Mouse (Mus musculus) brown adipose tissue, adult 24 weeks (tissue): ENCODE results near the gene 1700023F06Rik. TPM values are rescaled to one million over a fixed set of nuclear protein-coding genes. Genes with fewer than 3 reads are reported as not detected.
A peak's percentile ranks its signal among the peaks of the same experiment; 100 is the strongest.

ENCODE experiments used
- H3K27ac ChIP-seq: fragments of 200-500 bp; replicated peaks from 2 replicates; pipeline ENCODE4 v1.5.1; 2012; ENCODE audit warnings: low read depth, mild to moderate bottlenecking, low read length
- H3K4me1 ChIP-seq: fragments of 200-500 bp; 2 replicates; pipeline ENCODE4 v1.6.1; 2012; ENCODE audit warnings: low read length, mixed read lengths; ENCODE audit not compliant: control insufficient read depth, insufficient read depth, insufficient read length
- H3K4me3 ChIP-seq: fragments of 200-500 bp; 2 replicates; pipeline ENCODE4 v1.5.1; 2012; ENCODE audit warnings: low read depth, mild to moderate bottlenecking, low read length, moderate library complexity; ENCODE audit not compliant: insufficient read depth
- polyA plus RNA-seq: library from polyadenylated mRNA; stranded (reverse); fragments of >200 nt; gene quantifications from 2 replicates; pipeline ENCODE4 v1.2.4, GENCODE M21; 2012; ENCODE audit not compliant: missing spikeins, insufficient read depth, insufficient read length

Gene 1700023F06Rik
- not detected in 2 replicates for polyA plus RNA-seq

DNA sequence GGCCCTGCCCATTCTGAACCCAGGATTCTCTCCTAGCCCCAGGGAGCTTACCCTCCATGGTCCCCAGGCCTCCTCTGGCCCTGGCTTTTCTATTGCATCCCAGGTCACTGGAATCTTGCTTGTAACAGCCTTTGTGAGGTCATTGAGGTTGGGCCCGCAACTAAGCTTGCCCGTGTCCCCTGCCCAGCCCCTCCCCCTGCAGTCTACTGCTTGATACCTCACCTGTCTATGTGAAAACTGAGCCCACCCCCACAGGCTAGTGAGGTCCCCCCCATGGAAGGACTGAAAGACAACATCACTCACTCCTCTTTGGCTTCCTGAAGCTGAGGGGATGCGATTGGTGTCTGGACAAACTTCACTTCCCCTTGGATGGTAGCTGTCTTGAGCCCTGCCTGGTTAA lies at the start of gene 1700023F06Rik:
Gene 1700023F06Rik, minus strand, starts transcription at position 101 of the 400 bp plus-strand sequence.
- H3K27ac ChIP-seq = no peak within 1 kb of the TSS
- H3K4me1 ChIP-seq = no peaks in the 10 kb centered on the region
- no peak within 1 kb of the TSS for H3K4me3 ChIP-seq

DNA sequence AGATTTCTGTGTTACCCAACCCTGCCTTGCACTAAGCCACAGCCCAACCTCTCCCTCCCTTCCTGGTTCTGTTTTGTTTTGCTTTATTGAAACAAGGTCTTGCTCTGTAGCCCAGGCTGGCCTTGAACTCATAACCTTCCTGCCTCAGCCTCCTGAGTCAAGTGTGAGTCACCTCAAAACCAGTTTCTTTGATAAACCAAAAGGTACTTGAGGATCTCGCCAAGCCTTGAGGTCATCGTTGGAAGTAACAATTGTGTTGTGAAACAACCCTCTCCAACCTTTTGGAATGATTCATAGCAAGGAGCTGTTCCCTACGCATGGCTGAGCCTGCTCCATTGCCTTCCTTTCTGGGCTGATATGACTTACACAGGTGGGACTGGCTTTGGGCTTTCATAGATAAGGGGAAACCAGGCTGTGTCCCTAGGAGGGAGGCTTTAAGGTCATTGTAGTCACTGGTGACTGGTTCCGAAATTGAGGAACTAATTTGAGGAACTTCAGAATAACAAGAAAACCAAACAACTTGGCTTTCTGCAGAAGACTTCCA lies 49.7 kb upstream of the 1700023F06Rik start:
- peak overlapping the region; percentile 57 for H3K27ac ChIP-seq
- peaks cover 16% of the 10 kb centered on the region for H3K4me1 ChIP-seq
- H3K4me3 ChIP-seq = no peak overlapping the region

DNA sequence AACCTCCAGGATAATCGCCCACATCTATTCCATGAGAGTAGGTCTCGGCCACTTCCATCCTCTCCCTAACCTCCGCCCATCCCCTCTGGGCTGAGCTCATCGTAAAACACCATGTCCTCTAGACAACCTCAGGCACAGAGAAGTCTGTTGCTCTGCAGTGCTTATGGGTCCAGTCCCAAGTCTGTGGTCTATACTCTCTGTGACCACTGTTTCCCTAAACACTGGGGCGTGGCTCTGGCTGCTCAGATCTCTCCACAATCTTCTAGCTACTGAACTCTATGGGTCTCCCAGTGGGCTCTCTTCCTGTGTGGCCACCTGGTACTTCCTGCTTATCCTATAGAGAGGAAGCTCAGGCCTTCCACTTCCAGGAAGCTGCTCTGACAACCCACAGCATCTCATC lies 45.2 kb upstream of the 1700023F06Rik start:
- no peak overlapping the region for H3K27ac ChIP-seq
- H3K4me3 ChIP-seq = no peak overlapping the region
- H3K4me1 ChIP-seq = peaks cover 11% of the 10 kb centered on the region; the same call in 1 of the 2 replicates

DNA sequence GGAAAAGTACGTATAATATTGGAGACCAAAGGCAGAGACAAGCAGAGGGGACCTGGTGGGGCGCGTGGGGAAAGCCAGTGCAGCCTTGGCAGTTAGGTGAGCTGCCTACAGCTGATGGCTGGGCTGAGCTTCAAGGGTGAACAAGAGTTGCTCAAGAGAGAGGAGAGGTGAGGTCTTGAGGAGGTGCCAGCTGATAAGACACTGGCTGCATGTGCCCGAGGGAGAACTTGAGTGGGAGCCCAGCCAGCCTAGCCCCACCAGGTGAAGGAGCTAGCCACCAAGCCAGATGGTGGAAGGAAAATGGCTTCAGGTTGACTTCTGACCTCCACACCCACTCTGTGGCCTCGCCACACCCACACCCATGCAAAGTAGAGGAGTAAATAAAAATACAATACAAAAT lies 44.0 kb upstream of the 1700023F06Rik start:
- peaks cover 14% of the 10 kb centered on the region; the same call in 1 of the 2 replicates for H3K4me1 ChIP-seq

DNA sequence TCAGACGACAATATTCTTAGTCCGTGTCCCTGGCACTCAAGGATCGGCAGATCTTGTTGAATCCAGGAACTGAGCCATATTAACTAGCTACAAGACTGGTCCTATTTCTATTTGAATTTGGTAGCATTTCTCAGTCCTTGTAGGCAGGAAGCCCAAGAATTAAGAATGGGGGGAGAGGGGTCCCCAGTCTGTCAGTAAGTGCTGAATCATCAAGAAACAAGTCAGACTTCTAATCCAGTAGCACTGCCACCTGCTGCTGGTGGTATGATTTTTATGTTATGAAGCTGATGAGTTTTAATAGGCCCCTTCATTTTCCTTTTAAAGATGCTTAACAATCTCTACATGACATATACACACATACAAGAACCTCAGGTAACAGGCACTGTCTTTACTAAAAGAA lies 42.0 kb upstream of the 1700023F06Rik start:
- no peak overlapping the region for H3K27ac ChIP-seq
- H3K4me1 ChIP-seq = peaks cover 28% of the 10 kb centered on the region
- no peak overlapping the region for H3K4me3 ChIP-seq

More for the DNA sequence above, 44.0 kb upstream of the 1700023F06Rik start:
- no peak overlapping the region for H3K4me3 ChIP-seq
- H3K27ac ChIP-seq = no peak overlapping the region

DNA sequence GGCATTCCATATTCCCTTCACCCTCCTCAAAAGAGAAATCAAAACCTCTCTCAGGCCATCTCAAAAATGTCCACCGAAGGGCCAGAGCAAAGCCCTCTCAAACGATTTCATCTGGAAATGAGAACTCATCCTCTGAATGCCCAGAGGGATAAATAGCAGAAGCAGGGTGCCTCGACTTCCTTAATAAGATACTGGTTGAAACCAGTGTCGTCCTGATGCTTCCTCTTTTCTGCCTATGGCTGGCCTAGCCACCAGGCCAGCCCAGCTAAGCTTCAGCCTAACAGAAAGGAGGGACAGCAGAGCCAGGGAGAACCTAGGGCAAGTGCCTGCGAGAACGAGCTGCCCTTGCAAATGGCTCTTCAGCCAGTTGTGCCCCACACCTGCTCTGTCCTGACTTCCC lies 41.2 kb upstream of the 1700023F06Rik start:
- H3K4me3 ChIP-seq = no peak overlapping the region
- peaks cover 29% of the 10 kb centered on the region for H3K4me1 ChIP-seq
- H3K27ac ChIP-seq = peak overlapping the region; percentile 69

DNA sequence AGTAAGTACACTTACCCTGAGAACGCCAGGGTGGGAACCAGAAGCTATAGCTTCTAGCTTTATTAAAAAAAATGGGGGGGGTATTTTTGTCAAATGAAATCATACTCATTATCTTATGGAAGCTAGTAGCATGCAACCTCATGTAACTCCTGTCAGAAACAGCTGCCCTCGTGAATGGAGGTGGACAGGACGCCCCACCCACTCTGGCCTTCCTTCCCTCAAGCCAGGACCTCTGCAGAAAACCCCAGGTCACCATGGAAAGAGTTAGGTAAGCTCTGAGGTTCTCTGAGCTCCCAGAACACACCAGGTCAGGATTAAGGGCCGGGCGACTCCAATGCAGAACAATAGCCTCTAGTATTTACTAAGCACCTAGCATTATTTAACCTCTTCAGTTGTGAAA lies 40.5 kb upstream of the 1700023F06Rik start:
- no peak overlapping the region for H3K4me3 ChIP-seq
- H3K27ac ChIP-seq = peak overlapping the region; percentile 69
- H3K4me1 ChIP-seq = peaks cover 33% of the 10 kb centered on the region

DNA sequence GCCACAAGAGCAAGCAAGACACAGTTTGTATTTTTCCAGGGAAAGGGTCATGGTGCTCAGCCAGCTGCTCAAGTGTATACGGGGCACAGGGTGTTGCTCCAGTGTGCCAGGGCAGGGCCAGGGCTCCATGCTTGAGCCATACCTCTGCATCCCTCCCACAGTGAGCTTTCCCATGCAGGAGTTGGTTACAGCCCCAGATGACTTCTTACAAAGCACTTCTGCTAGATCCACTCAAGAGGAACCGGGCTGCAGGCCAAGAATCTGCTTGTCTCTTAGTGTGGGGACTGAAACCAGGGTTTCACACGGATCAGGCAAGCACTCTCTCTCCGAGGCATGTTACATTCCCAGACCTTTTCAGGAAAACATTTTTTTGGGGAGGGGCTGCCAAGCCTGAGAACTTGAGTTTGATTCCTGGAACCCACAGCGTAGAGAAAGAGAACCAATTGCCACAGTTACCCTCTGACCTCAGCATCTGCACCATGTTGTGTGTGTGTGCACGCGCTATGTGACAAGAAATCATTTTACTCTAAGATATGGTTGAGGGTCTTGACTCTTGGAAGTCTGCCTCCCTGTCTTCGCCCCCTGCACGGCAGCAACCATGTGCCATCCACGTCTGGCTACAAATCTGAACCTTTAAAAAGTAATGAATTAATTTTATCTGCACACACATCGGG lies 39.3 kb upstream of the 1700023F06Rik start:
- no peak overlapping the region for H3K4me3 ChIP-seq
- H3K27ac ChIP-seq = no peak overlapping the region
- peaks cover 29% of the 10 kb centered on the region for H3K4me1 ChIP-seq

DNA sequence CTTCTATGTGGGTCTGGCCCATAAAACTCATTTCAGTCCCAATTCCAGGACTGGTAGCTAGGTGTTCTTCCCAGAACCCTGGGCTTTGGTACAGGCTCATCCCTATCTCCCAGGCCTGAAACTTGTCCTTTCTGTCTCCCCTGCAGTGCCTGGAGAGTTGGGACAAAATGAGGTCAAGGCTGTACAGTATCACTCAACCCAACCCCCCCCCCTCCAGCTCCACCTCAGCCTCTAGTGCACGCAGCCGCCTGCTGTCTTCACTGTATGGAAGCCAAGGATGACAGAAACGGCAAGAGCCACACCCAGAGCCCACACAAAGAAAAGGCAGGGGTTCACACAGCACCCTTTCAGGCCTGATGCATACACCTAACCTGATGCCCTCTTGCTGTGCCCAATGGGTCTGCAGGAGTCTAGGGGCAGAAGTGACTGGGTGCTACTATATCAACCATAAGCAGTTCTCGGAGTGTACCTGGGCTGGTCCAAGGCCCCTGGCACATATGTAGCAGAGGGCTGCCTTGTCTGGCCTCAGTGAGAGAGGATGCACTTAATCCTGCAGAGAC lies 38.5 kb upstream of the 1700023F06Rik start:
- Histone ChIP-seq H3K27ac (peak overlapping the region; percentile 7; the same call in 1 of the 2 replicates), H3K4me3 (no peak overlapping the region), H3K4me1 (peaks cover 25% of the 10 kb centered on the region)

DNA sequence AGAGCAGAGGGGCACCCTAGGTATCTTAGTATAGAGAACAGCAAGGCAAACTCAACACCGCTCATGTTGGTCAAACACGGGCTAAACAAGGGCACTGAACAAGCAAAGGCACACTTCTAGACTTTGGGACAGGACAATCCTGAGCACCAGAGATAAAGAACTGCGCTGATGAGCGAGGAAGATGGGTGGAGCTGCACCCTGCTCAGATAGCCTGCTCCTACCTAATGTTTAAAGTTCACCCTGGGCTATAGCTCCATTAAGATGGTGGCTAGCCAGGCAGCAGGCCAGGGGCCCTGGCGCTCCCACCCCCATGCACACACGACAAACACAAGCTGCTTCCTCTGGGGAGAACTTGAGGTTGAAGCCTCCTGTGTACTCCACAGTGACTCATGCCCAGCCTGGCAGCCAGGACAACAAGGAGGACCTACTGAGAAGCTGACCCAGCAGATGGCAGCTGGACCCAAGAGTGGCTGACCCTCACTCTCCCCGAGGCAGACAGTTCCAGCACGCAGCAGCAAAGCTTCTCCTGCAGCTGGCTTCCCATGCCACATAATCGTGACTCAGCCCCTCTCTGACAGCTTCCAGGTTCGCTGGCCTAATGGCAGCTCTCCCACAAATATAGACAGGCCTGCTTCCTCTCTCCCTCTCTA lies 37.8 kb upstream of the 1700023F06Rik start:
- Histone ChIP-seq H3K4me3 (no peak overlapping the region), H3K27ac (peak overlapping the region; percentile 7; the same call in 1 of the 2 replicates), H3K4me1 (peaks cover 25% of the 10 kb centered on the region)

DNA sequence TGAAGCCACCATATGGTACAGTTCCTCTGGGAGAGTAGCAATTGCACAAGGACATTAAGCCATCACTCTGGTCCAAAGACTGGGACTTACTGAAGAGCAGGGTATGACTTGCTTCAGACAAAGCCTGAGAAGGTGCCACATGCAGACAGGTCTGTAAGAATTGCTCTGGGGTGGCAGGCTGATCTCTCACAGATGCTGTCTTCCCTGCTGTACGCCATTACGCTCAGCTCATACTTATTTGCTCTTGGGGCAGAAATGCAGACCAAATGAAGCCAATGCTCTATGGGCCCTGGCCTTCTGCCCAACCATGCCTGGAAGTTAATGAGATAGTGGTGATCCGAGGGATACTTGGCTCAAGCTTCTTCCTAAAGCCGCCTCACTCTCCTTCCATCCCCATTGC lies 36.5 kb upstream of the 1700023F06Rik start:
- no peak overlapping the region for H3K4me3 ChIP-seq
- H3K4me1 ChIP-seq = peaks cover 24% of the 10 kb centered on the region
- H3K27ac ChIP-seq = no peak overlapping the region

DNA sequence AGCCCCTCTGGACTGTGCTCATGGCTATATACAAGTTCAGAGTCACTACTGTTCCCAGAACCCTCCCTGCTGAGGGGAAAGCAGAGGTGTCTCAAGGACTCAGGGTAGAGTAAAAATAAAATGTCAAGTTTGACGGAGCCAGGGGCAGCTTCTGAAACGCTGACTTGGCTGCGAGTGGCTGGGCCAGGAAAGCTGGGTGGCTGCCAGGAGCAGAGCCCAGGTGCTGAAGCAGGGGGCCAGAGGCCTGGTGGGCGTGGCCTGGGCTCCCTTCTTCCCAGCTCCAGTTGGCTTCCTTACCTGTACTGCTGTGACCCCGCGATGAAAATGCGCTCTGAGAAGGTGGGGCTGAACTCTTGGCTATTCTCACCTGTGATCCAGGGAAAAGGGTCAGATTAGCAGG lies 32.4 kb upstream of the 1700023F06Rik start:
- H3K27ac ChIP-seq = no peak overlapping the region
- no peak overlapping the region for H3K4me3 ChIP-seq

DNA sequence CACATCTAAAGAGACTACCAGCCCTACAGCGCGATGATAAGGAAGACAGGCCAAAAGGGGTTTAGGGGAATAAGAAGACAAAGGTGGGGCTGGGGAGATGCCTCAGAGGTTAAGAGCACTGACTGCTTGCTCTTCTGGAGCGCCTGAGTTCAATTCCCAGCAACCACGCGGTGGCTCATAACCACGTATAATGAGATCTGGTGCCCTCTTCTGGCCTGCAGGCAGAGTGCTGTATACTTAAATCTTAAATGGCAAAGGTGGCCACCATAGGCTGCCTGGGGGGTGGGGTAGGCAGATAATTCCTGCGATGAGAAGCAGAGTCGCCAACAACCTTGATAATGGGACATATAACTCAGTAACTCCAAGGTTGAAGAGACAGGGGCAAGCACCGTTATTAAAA lies 29.4 kb upstream of the 1700023F06Rik start:
- Histone ChIP-seq H3K4me1 (no peaks in the 10 kb centered on the region), H3K4me3 (no peak overlapping the region), H3K27ac (no peak overlapping the region)

More for the DNA sequence above, 32.4 kb upstream of the 1700023F06Rik start:
- peaks cover 5% of the 10 kb centered on the region; the same call in 1 of the 2 replicates for H3K4me1 ChIP-seq

DNA sequence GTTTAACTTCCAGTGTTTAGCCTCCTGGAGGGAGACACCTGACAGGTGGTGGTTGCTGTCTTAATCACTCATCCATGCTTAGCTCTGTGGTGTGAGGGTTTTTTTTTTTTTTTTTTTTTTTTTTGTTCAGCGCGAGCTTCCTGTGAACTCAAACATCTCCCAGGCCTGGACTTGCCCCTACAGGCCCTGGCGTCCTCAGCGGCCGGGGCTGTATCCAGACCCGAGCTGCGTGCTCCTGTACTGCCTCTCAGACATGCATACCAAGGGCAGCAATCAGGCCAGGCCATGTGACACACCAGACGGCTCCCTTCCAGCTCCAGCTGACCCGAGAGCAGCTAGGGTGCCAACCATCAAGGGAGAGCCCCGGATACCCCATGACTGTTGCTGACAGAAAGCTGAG lies 28.5 kb upstream of the 1700023F06Rik start:
- Histone ChIP-seq H3K4me1 (no peaks in the 10 kb centered on the region), H3K4me3 (no peak overlapping the region), H3K27ac (no peak overlapping the region)

DNA sequence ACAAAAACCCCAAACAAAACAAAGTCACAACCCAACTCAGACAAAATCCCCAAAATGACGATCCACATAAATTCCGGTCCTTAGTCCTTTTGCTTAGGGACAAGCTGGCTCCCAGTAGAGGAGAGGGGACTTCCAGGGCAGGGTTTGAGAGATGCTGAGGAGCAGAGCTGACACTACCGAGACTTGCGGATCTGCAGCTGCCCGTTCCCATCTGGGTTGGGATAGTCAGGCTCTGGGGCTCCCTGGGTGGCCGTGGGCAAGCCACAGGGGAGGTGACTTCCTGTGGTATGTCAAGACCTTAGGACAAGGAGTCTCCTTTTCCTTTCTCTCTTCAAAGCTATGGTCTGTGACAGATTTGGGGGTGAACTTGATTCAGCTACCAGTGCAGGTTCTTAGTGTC lies 28.1 kb upstream of the 1700023F06Rik start:
- no peak overlapping the region for H3K4me3 ChIP-seq
- no peak overlapping the region for H3K27ac ChIP-seq
- H3K4me1 ChIP-seq = no peaks in the 10 kb centered on the region
